Mouse (Mus musculus): Measurements from ENCODE around the gene Vdac1. TPM values are rescaled to one million over a fixed set of nuclear protein-coding genes. Genes with fewer than 3 reads are reported as not detected.

The Vdac1 gene
- 98.7 TPM for polyA plus RNA-seq (2017; shearing (Covaris generic))

DNA sequence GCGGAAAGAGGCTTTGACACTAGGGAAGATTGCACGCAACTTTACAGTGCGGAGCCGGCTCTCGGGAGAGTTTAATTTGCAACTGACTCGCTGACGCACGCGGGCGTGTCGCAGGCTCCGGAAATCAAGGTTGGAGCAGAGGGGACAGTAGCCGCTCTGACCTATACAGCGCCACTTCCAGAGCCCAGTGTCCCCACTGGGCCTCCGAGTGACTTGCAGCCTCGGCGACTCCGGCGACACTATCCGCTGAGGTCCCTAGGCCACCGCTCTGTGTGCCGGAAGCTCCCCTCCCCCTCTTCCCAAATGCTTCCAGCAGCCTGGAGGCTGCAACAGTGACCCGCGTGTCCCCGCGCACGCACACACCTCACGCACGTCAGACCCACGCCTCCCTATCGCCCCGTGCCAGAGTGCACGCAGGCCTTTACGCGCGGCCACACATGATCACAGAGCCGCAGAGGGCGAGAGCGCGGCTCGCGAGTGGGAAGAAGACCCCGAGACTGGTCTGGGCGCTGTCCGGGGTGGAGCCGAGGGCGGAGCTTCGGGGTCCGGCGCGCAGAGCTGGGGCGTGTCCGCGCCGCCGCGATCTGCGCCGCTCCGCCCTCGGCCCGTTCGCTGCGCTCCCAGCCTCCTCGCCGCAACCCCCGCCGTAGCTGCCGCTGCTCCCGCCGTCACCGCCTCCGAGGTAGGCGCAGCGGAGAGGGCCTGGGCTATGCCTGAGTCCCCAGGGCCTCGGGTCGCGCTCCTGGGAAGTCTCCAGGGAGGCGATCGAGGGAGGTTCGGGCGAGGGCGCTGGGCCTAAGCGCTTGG is at the start of gene Vdac1:
TSS of gene Vdac1 (plus strand) at position 390 of the 807 bp plus-strand sequence.

DNA sequence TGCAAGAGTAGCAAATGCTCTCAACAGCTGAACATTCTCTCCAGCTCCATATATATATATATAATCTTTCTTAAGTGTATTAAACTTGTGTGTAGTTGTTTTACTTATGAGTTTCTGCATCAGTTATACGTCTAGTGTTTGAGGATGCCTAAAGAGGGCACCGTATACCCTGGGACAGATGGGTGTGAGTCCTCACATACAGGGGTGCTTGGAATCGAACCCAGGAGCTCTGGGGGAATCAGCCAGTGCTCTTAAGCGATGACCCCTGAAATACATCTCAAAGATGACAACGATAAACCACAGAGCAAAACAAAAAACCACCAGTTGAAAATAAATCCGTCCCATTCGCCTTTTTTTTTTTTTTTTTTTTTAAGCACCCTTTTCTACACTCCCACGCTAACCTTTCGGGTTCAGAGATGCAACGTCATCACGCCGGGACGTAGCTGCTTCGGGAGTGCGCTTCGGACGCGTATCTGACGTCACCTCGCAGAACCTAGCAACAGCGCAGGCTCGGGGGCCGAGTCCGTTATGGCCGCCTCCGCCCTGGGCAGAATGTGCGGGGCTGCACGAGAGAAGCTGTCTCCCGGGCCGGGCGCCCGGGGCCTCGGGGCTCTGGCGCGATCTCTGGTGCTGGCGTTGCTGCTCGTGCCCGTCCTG is 35.4 kb downstream of the Vdac1 start, which contains the start of gene 9530068E07Rik:
TSS of gene 9530068E07Rik (plus strand) at position 489 of the 657 bp plus-strand sequence.

Other genes starting within 250 kb of the Vdac1 start
- not detected for gene Olfr1373, start 215.3 kb upstream of the Vdac1 start, polyA plus RNA-seq (2017; shearing (Covaris generic))
- gene Olfr1371, start 146.9 kb upstream of the Vdac1 start, polyA plus RNA-seq (2017; shearing (Covaris generic)) = not detected
- 349 TPM for gene Skp1a, start 128.9 kb upstream of the Vdac1 start, polyA plus RNA-seq (2017; shearing (Covaris generic))
- 221 TPM for gene Tcf7, start 77.8 kb upstream of the Vdac1 start, polyA plus RNA-seq (2017; shearing (Covaris generic))
- gene 9530068E07Rik, start 35.6 kb downstream of the Vdac1 start, polyA plus RNA-seq (2017; shearing (Covaris generic)) = 122 TPM